Mouse (Mus musculus) B cell, adult 2 months (primary cell): Measurements from ENCODE around the gene Glrx5.
A peak's percentile ranks its signal among the peaks of the same experiment; 100 is the strongest.

Experiments
- DNase-seq, 2 experiments: peaks; one replicate each; pipeline ENCODE4 v3.0.0; 2022

Gene Glrx5

DNA sequence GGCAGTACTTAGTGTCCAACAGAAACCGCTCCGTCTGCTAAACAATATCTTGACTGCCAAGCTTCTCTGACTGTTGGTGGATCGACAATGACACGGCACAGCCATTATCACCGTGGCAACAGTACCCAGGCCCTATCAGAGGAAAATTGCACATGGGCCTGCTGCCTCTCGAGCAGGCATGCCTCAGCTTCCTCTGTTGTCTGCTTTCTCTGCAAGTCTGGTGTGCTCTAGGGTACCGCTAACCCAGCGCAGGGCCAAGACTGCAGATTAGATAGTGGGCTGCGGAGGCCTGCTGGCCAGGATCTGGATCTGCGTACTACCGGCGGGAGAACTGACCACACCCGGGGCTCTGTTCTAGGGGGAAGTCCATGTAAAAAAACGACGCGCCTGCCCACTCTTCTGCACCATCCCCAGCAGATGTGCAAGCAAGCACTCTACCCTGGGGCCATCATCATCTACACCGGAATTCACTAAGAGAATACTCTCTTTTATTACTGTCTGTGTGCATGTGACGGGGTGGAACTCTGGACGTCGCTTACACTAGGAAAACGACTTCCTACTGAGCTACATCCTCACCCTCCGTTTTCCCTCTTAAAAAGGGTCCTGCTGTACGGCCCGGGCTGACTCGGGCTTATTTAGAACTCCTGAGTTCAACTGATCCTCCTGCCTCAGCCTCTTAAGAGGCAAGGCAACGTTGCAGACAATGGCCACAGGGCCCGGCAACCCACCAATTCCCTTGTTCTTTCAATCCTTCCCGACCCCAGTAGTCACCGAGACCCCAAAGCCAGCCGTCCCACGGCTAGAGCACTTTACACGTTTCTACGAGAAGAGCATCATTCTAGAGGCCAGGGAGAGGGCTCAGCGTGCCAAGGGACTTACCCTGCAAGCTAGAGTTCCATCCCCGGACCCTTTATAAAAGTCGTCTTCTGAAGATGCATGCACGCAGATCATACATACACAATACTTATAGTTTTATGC is 1.1 kb upstream of the Glrx5 start:
- DNase-seq = no peak

- DNase-seq = peak in 1 of 2 experiments; percentile 25
Measured at GRCm38 (mm10) chr12:105032832-105033775, 616 bp downstream of the Glrx5 start.

- no peak for DNase-seq
Measured at GRCm38 (mm10) chr12:105034130-105034769, 1.8 kb downstream of the Glrx5 start.

- no peak for DNase-seq
Measured at GRCm38 (mm10) chr12:105038211-105038610, 5.7 kb downstream of the Glrx5 start.

GRCm38 (mm10) chr12:105038918-105039317 is 6.4 kb downstream of the Glrx5 start:
- DNase-seq = no peak

GRCm38 (mm10) chr12:105039578-105040289 is 7.2 kb downstream of the Glrx5 start:
- no peak for DNase-seq

DNA sequence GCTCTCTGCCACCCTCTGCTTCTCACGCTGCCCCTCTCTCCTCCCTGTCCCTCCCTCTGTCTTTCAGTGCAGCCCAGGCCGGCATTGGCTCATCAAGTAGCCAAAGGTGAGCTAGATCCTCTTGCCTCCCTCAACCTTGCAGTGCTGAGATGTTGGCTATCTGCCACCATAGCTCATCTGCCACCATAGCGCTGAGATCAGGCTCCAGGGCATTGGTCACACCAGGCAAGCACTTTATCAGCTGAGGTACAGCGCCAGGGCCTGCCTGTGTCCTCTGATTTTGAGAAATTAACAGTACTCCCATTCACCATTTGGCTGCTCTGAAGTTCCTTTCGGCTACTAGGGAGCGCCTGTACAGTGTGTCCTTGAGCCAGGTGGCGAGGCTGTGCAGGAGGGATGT is 8.5 kb downstream of the Glrx5 start:
- DNase-seq = no peak

DNA sequence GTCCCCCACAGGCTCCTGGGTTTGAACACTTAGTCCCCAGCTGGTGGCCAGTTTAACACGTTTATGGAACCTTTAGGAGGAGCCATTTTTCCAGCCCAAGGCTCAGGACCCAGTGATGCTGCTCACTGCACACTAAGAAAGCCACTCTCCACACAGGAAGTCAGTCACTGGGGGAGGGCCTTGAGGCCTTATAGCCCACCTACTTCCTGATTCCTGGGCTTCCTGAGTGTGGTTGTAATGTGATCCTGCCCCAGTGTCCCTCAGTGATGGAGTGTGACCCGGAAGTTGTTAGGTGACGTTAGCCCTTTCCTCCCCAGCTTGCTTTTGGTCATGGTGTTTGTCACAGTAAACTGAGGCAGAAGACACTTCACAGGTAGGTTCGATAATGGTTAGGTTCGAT is 10.6 kb downstream of the Glrx5 start:
- DNase-seq = no peak

DNA sequence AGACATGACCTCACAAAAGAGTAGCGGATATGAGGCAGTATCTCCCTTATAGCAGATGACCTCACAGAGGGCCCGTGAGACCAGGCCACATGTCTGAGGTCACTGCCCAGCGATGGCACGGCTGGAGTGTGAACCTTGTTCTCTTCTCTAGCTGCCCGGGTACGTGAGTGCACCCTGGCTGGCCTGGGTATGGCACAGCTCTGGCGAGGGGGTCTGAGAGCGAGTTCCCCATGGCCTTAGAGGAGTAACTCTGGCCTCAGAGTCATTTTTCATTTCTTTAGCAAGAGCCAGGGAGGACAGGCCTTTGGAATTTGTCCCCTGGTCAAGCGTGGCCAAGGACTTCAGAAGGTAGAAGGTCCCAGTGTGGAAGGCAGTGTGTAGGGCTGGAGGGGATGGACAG is 12.3 kb downstream of the Glrx5 start:
- DNase-seq = no peak

GRCm38 (mm10) chr12:105048301-105048863 is 15.9 kb downstream of the Glrx5 start:
- no peak for DNase-seq

- DNase-seq = no peak
Measured at GRCm38 (mm10) chr12:105049813-105050212, 17.3 kb downstream of the Glrx5 start.

DNA sequence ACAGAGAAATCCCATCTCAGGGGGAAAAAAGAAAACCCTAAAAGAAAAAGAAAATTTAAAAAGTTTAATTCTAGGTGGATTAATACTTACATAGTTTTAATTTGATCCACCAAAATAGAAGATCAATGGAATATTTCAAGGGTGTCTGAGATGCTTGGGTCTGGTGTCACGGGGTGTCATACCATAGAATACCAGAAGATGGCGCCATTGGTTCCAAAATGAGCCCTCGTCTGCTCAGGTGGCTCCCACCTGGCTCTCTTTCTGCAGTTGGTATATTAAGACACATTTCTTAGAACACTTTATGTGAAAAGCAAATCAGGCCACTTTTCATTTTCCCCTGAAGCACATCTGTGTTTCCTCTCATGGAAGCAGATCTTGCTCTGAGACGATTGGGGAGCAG is 18.4 kb downstream of the Glrx5 start:
- peak; percentile 67 to 71 for DNase-seq

DNA sequence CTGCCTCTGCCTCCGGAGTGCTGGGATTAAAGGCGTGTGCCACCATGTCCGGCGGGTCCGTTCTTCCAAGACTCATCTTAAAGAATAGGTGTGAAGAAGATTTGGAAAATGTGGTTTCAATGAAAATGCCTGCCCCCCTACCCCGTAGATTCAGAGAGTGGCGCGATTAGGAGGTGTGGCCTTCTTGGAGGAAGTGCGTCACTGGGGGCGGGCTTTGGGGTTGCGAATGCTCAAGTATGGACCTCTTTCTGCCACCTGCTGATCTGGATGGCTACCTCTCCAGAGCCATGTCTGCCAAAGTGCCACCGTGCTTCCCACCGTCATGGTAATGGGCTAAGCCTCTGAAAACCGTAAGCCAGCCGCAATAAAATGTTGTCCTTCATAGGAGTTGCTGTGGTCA is 21.6 kb downstream of the Glrx5 start:
- no peak for DNase-seq

GRCm38 (mm10) chr12:105055308-105055707 is 22.8 kb downstream of the Glrx5 start:
- DNase-seq = no peak

GRCm38 (mm10) chr12:105060006-105060405 is 27.5 kb downstream of the Glrx5 start:
- DNase-seq = no peak

DNA sequence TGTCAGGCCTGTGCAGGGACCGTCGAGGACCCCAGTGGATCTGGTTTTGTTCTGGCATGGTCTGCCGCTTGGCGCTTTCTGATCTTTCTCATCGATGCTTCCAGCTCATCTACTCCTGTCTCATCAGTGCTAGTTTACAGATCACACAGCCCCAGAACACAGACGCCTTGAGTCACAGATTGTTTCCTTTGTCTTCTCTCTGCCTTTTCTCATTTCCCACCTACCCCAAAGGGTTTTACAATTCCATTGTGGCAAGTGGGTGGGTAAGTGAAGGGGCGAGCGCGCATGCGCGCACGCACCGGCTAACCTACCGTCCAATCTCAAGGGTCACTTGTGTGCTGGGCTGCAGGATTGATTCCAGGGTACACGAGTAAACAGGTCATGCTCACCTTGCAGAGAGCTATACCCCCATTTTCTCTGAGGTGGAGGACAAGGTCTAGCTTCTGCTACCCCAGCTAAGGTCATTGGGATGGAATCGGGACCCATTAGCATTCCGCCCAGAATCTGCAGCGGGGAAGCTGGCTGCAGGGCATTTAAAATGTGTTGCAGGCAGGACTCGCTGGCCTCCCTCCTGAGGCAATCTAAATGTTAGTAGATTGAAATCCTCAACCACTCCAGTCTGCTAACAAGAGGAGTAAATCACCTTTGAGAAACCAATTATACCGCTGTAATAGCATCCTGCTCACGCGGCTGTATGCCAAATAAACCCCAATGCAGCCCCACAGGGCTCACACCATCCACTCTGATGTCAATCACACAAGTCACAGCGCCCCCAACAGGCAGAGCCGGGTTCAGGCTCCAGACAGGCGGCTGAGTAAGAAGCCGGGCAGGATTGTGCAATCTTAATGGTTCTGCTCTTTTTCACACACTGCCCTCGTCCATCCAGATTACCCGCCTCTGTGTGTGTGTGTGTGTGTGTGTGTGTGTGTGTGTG is 31.0 kb downstream of the Glrx5 start:
- DNase-seq = no peak

DNA sequence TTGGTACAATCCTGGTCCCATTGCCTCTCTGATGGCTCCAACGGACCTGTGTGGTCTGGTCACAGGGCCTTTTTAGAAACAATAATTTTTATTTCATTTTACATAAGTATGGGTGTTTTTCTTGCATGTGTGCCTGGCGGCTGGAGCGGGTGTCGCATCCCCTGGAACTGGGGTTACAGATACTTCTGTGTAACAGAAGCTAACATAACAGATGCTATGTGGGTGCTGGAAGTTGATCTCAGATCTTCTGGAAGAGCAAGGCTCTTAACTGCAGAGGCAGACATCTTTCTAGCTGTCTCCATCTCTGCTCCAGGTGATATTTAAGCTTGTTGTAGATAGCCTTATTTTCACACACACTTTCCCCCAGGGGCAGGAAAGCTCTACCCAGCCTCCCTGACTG is 31.7 kb downstream of the Glrx5 start:
- DNase-seq = no peak

- no peak for DNase-seq
Measured at GRCm38 (mm10) chr12:105065119-105065518, 32.6 kb downstream of the Glrx5 start.

GRCm38 (mm10) chr12:105066523-105066922 is 34.0 kb downstream of the Glrx5 start:
- DNase-seq = no peak

- no peak for DNase-seq
Measured at GRCm38 (mm10) chr12:105068911-105069310, 36.4 kb downstream of the Glrx5 start.

- no peak for DNase-seq
Measured at GRCm38 (mm10) chr12:105073708-105074107, 41.2 kb downstream of the Glrx5 start.
